Mouse (Mus musculus): ENCODE measurements around the gene Actr2. TPM values are rescaled to one million over a fixed set of nuclear protein-coding genes. Genes with fewer than 3 reads are reported as not detected.
"Not testable (repeated sequence)": the region's sequence is repeated elsewhere in the genome, so short reads cannot be mapped to it uniquely, and the experiment has no call there.

The Actr2 gene
- total RNA-seq, 2 experiments from 2014 or later, result 144 to 147 TPM

DNA sequence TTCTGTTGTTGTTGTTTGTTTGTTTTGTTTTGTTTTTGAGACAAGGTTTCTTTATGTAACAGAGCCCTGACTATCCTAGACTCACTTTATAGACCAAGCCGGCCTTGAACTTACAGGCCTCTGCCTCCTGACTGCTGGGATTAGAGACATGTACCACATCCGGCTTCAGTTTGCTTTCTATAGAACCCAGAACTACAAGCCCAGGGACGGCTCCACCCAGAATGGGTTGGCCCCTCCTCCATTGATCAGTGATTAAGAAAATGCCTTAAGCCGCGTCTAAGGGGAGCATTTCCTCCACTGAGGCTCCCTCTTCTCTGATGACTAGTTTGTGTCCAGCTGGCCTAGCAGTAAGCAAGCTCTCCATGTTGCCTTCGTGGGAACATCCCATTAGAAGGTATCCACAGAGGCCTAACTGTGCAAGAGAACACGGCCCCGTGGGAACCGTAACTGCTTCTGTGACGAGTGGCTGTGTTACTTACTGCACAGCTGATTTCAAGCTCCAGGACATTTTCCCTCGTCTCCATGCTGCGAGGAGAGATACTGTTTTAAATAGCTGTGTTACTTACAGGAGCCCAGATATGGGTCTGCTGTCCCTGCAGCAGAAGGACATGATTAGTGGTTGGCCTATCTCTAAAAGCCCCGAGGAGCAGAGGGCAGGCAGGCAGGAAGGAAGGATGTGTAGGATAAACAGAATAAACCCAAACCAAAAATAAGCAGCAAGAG lies 59.7 kb downstream of the Actr2 start:
- DNase-seq, result no peak

DNA sequence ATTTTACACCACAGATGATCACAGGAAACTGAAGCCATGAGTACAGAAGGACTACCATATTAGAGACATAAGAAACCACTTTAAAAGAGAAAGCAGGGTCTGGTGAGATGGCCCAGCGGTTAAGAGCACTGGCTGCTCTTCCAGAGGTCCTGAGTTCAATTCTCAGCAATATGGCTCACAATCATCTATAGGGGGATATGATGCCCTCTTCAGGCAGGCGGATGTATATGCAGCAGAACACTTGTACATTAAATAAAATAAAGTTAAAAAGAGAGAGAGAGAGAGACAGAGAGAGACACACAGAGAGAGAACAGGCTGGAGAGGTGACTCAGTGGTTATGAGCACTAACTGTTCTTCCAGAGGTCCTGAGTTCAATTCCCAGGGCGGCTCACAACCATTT lies 67.1 kb downstream of the Actr2 start:
- DNase-seq, result no peak

GRCm38 (mm10) chr11:20043256-20043655 lies 69.5 kb downstream of the Actr2 start:
- no peak for DNase-seq

DNA sequence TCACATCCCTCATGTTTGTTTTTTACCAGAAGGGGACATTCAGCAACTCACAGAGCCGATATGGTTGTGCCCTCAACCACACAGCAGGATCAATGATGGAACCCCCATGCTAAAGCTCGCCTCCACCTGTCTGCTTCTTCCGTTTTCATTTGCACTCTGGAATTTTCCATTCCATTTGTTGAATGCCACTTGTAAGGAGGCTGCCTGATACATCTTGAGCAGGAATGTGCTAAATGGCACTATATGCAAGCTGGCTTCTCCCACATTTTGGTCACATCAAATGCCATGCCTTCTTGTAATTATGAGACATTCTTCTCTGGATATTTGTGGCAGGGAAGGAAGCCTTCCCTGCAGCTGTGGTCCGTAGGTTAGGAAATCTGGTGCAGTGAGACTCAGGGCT lies 70.6 kb downstream of the Actr2 start:
- DNase-seq, result no peak

DNA sequence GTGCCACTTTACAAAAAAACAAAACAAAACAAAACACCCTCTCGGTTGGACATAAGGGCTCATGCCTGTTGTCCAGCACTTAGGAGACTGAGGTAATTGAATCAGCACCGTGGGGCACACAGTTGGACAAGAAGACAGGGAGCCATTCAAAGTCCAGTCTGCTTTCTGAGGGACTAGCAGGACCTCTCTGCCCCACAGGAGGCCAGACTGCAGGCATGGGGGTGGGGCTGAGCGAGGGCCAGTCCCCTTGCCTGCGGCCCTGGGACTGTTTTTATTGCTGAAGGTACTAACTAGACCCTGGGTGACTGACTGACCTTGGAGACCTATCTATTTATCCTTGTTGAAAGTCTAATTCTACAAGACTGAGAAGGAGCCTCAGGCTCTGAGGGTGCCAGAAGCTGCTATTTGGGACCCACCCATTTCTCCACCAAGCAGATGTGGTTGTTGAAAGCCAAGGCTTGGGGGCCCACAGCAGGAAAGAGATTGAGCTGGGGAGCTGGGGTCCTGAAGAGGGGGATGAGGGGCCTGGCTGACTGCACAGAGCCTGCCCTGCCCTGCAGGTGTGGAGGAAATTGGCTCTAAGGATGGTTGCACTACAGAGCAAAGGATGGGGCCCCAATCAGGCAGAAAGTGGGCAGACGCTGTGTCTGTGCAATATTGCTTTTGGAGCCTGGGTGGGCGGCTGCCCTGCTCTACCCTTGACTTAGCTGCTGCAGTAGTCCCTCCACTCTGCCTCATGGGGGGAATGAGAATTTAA lies 71.4 kb downstream of the Actr2 start:
- DNase-seq, result no peak

GRCm38 (mm10) chr11:20038723-20039122 lies 74.0 kb downstream of the Actr2 start:
- no peak for DNase-seq

- DNase-seq, result no peak
Observed at GRCm38 (mm10) chr11:20037739-20038138, 75.0 kb downstream of the Actr2 start.

- DNase-seq, result no peak
Observed at GRCm38 (mm10) chr11:20035972-20036371, 76.7 kb downstream of the Actr2 start.

- peak; percentile 51 to 76 for DNase-seq
Observed at GRCm38 (mm10) chr11:20035343-20035928, 77.3 kb downstream of the Actr2 start.

DNA sequence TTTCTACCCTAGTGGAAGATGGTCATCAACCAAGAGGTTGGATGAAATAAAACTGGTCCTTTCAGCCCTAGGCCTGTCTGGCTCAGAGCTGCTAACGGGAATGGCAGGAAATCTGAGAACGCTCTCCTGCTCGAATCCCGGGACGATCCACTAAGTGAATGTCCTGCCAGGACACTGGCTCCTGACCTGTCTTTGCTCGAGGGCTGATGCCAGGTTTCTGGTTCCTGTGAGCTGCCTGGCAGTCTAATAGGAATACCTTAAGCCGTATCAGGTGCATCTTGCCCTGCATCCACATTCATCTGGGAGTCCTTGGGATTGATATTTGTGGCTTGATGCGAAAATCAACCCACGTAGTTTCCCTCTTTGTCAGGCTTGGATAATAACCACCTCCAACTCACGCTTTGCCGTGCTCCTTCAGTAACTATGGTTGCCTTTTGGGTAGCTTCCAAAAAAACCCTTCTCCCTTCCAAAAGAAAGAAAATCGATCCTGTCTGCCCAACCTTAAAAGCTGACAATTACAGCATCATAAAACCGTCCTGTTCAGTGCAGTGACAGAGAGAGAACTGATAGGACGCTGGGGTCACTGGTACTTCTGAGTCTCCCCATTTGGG lies 78.3 kb downstream of the Actr2 start:
- no peak for DNase-seq

DNA sequence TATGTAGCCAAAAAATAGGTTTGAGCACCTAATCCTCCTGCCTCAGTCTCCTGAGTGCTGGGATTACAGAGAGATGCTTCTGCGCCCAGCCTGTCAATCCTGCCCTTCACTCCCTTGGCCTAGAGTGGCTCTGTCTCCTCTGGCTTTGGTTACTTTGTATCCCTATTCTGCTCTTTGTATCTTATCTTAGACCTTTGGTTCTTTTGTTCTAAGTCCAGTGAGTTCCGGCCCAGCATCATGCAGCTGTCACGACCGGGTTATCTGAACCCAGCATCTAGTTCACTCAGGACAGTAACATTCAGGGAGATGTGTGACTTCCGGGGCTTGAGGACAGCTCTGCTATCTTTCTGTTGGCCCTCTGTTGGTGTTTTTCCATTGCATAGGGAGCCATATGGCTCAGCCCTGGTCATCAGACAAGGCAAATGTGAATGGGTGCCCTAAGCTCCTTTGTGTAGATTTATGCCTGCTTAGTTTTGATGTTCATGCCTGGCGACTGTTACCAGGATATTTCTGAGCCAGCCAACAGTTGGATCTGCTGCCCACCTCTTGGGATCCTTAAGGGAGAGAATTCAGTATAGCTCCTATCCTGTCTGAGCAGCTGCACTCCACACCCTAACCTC lies 79.1 kb downstream of the Actr2 start:
- peak in 1 of 2 experiments; percentile 23 for DNase-seq

- DNase-seq, result peak; percentile 38 to 51
Observed at GRCm38 (mm10) chr11:20031536-20031935, 81.2 kb downstream of the Actr2 start.

- not testable (repeated sequence) for DNase-seq
Observed at GRCm38 (mm10) chr11:20030973-20031372, 81.7 kb downstream of the Actr2 start.

DNA sequence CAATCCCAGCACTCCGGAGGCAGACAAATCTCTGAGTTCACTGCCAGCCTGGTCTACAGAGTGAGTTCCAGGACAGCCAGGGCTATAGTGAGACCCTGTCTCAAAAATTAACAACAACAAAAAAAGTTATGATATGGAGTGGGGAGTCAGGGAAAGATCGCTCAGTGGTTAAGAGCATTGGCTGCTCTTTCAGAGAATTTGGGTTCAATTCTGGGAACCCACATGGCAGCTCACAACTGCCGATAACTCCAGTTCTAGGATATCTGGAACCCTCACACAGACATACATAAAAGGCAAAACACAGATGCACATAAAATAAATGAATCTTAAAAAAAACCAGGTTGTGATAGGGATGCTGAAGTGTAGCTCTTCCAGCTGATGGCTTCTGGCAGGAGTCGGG lies 83.7 kb downstream of the Actr2 start:
- DNase-seq, result no peak

DNA sequence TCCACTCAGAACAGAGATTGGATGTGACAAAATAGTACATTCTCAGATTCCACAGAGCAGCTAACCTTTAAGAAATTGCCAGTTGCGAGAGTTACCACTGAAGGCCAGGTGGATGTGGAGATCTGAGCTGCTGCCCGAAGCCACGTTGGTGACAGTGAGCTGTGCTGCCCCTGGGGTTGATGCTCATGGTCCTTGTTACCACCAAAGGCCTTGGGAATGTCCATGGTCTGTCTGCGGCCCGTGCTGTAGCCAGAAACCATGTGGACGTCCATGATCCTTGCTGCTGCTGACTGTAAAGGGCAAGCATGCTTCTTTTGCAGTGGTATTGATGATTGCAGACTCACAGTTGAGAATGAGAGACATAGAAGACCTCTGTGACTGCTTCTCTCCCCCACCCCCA lies 84.3 kb downstream of the Actr2 start:
- peak in 1 of 2 experiments; percentile 31 for DNase-seq

DNA sequence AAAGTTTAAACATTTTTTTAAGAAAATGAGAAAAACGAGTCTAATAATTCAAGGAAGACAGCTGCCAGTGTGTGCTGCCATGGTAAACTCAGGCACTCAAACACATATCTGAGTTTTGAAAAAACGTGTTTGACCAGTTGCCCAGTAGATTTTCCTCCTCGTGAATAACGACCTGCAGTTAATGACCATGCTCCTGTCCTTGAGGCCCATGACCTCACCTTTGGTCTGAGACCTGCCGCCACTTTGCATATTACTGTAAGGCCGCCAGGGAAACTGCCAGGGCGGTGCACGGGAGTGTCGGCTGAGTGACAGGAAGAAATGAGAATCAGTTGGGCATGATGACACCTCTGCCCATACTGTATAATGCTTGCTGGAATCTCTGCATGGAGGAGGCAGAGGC lies 85.0 kb downstream of the Actr2 start:
- no peak for DNase-seq

GRCm38 (mm10) chr11:20025899-20026298 lies 86.8 kb downstream of the Actr2 start:
- peak in 1 of 2 experiments; percentile 40 for DNase-seq

- no peak for DNase-seq
Observed at GRCm38 (mm10) chr11:20022911-20023482, 89.7 kb downstream of the Actr2 start.

- no peak for DNase-seq
Observed at GRCm38 (mm10) chr11:20022462-20022861, 90.3 kb downstream of the Actr2 start.

GRCm38 (mm10) chr11:20020720-20021119 lies 92.0 kb downstream of the Actr2 start:
- DNase-seq, result no peak

GRCm38 (mm10) chr11:20018905-20019304 lies 93.8 kb downstream of the Actr2 start:
- DNase-seq, result no peak

DNA sequence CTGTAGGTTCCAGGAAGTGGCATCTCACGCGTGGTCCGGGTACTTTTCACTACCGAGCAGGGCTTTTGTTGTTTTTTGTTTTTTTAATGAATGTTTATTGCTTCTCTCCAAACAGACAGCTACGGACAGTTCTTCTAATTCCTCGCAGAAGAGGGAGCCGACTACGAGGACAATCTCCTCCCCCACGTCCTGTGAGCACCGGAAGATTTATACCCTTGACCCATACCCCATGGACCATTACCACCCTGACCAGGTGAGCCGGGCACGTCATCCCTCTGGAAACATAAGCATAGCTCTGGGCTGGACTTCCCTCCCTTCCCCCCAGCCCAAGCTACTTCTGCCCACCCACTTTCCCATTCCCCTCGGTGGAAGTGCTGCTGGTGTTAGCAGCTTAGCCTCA lies 94.8 kb downstream of the Actr2 start:
- DNase-seq, result no peak

Data from adrenal gland, postnatal 36 days (tissue).